Mouse (Mus musculus): ENCODE data around the gene Thegl.
A peak's percentile ranks its signal among the peaks of the same experiment; 100 is the strongest.

Thegl gene

GRCm38 (mm10) chr5:77052616-77053015 is 36.8 kb downstream of the Thegl start:
- no peak for DNase-seq

- DNase-seq: no peak
These were observed 41.1 kb downstream of the Thegl start for GRCm38 (mm10) chr5:77056881-77057440.

GRCm38 (mm10) chr5:77060363-77060762 is 44.5 kb downstream of the Thegl start:
- DNase-seq: peak; percentile 5

- peak; percentile 49 for DNase-seq
These were observed 45.7 kb downstream of the Thegl start for GRCm38 (mm10) chr5:77061372-77062038.

- DNase-seq: no peak
These were observed 51.5 kb downstream of the Thegl start for GRCm38 (mm10) chr5:77067321-77067720.

- DNase-seq: no peak
These were observed 55.2 kb downstream of the Thegl start for GRCm38 (mm10) chr5:77070987-77071386.

- DNase-seq: peak; percentile 18
These were observed 55.8 kb downstream of the Thegl start for GRCm38 (mm10) chr5:77071626-77072025.

- no peak for DNase-seq
These were observed 58.0 kb downstream of the Thegl start for GRCm38 (mm10) chr5:77073794-77074193.

GRCm38 (mm10) chr5:77074914-77075313 is 59.1 kb downstream of the Thegl start:
- DNase-seq: no peak

GRCm38 (mm10) chr5:77075951-77076350 is 60.1 kb downstream of the Thegl start:
- DNase-seq: no peak

GRCm38 (mm10) chr5:77080761-77081160 is 64.9 kb downstream of the Thegl start:
- no peak for DNase-seq

- no peak for DNase-seq
These were observed 66.9 kb downstream of the Thegl start for GRCm38 (mm10) chr5:77082735-77083134.

GRCm38 (mm10) chr5:77084418-77084817 is 68.6 kb downstream of the Thegl start:
- DNase-seq: no peak

GRCm38 (mm10) chr5:77085753-77086450 is 70.1 kb downstream of the Thegl start:
- no peak for DNase-seq

- no peak for DNase-seq
These were observed 70.7 kb downstream of the Thegl start for GRCm38 (mm10) chr5:77086541-77086940.

- no peak for DNase-seq
These were observed 71.3 kb downstream of the Thegl start for GRCm38 (mm10) chr5:77087122-77087521.

- peak; percentile 60 for DNase-seq
These were observed 73.5 kb downstream of the Thegl start for GRCm38 (mm10) chr5:77089294-77089693.

- DNase-seq: no peak
These were observed 74.1 kb downstream of the Thegl start for GRCm38 (mm10) chr5:77089901-77090300.

- no peak for DNase-seq
These were observed 74.8 kb downstream of the Thegl start for GRCm38 (mm10) chr5:77090521-77091096.

- DNase-seq: no peak
These were observed 76.1 kb downstream of the Thegl start for GRCm38 (mm10) chr5:77091923-77092322.

- DNase-seq: no peak
These were observed 76.7 kb downstream of the Thegl start for GRCm38 (mm10) chr5:77092531-77092930.

- no peak for DNase-seq
These were observed 78.1 kb downstream of the Thegl start for GRCm38 (mm10) chr5:77093961-77094360.
